Mouse (Mus musculus): ENCODE measurements around the gene Limch1.

DNA sequence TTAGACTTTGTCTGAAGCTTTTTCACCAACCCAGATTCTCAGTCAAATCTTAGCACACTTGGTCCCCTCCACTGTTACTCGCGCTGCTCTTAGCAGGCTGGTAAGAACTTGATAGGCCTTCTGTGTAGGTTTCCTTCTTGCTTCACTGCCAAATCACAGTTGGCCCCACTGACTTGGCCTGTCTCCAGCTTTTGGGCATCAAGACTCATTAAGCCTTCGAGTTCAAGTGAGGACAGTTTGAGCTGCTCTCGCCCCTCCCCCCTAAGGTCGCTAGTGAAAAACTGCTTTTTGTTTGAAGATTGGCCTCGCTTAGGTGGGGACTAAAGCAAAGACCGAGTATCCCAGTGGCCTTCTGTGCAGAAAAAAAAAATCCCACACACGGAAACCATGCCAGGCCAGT is 120.4 kb downstream of the Limch1 start:
- no peak for TF ChIP-seq EP300 (IDR thresholded peaks at IDR 0.05)
- no peak for TF ChIP-seq CTCF (IDR thresholded peaks at IDR 0.05)
